Mouse (Mus musculus): ENCODE data around the gene Nfe2l2. TPM values are rescaled to one million over a fixed set of nuclear protein-coding genes. Genes with fewer than 3 reads are reported as not detected.

Gene Nfe2l2
- total and polyA plus RNA-seq, 2 experiments from 2014 or later, result 8.9 to 11.3 TPM

DNA sequence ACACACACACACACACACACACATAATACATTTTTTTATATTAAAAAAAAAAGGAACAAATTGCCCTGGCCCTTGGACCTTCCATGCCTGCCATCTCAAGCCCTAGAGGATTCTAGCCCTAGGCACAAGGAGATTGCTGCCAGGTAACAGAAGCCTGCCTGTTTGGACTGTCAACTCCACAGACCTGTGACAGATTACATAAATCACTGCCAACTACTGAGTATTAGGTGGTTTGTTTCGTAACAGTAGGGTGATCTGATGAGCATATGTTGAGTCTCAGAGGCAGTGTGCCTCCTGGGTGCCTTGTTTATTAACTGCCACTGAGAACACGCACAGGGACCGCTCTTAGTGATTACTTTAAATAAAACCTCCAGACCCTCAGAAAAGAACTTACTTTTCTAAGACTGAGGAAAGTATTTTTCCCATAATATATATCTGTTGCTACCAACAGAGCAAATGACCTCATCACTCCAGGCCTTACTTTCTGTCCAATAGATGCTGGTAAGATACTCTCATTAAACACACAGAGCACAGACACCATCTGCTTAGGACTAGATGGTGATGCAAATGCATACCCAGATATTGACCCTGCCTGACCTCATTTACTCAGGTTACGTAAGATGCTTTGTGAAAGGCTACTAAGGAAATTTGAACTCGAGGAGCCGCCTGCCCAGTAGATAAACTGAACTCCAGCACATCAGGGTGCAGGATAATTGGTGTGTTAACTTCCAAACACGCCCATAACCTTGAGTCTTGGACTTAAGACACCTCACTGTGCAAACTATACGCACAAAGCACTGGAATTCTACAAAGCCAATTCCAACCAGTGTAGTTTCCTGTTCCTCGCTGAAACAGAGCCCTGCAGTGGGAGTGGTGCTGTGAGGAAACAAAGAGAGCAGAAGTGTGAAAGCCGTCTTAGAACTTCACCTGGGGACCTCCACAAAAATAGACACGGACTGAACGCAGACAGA is 11.9 kb upstream of the Nfe2l2 start:
- WGBS, result 65% methylated on average over 12 of the region's 12 CpGs
- TF ChIP-seq CTCF (IDR thresholded peaks at IDR 0.05), result no peak
- DNase-seq (ENCODE audit: low spot score) (peak; percentile 31), ATAC-seq (ENCODE audit: low FRiP score) (no peak)
- H3K4me2 ChIP-seq (ENCODE audit: low read depth, low read length, poor library complexity, severe bottlenecking), result no peak overlapping the region
- no peaks in the 10 kb centered on the region for H3K36me3 ChIP-seq (ENCODE audit: insufficient read depth, low read length)
- H3K4me3 ChIP-seq (ENCODE audit: low read depth, low read length), result no peak overlapping the region
- H3K4me1 ChIP-seq (ENCODE audit: insufficient read depth, low read length), result no peaks in the 10 kb centered on the region
- no peak overlapping the region for H3K9ac ChIP-seq (replicated peaks; ENCODE audit: low read length, poor library complexity, severe bottlenecking)
- H3K9me3 ChIP-seq (ENCODE audit: low read length), result no peaks in the 10 kb centered on the region
- H3K27me3 ChIP-seq (ENCODE audit: insufficient read depth, low read length), result no peaks in the 10 kb centered on the region
- no peak overlapping the region for H3K27ac ChIP-seq (ENCODE audit: low read depth, low read length)

DNA sequence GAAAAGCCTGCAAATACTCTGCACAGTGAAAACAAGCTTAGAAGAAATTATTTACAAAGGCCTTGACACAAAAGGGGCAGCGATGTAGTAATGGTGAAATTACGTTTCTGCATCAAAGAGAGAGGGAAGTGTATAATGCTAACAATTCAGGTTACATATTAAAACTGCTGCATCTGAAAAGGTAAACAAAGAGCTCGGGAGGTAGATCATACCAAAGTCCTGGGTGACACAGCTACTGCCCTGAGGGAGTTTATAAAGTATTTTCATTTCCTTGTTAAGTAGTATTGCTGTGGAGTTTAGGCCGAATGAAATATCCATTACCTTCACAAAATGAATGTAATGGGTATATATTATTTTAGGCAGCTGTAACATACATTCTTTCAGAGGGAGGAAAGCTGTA is 10.3 kb upstream of the Nfe2l2 start:
- Histone ChIP-seq H3K9ac (replicated peaks; ENCODE audit: low read length, poor library complexity, severe bottlenecking) (no peak overlapping the region), H3K27ac (ENCODE audit: low read depth, low read length) (no peak overlapping the region), H3K4me3 (ENCODE audit: low read depth, low read length) (no peak overlapping the region), H3K9me3 (ENCODE audit: low read length) (no peaks in the 10 kb centered on the region), H3K36me3 (ENCODE audit: insufficient read depth, low read length) (no peaks in the 10 kb centered on the region), H3K27me3 (ENCODE audit: insufficient read depth, low read length) (no peaks in the 10 kb centered on the region), H3K4me1 (ENCODE audit: insufficient read depth, low read length) (no peaks in the 10 kb centered on the region), H3K4me2 (ENCODE audit: low read depth, low read length, poor library complexity, severe bottlenecking) (no peak overlapping the region)
- no peak for TF ChIP-seq CTCF (IDR thresholded peaks at IDR 0.05)
- WGBS, result 72% methylated on average over 4 of the region's 4 CpGs
- ATAC-seq (ENCODE audit: low FRiP score), result no peak
- no peak for DNase-seq (ENCODE audit: low spot score)

- Histone ChIP-seq H3K4me2 (ENCODE audit: low read depth, low read length, poor library complexity, severe bottlenecking) (no peak overlapping the region), H3K4me1 (ENCODE audit: insufficient read depth, low read length) (no peaks in the 10 kb centered on the region), H3K36me3 (ENCODE audit: insufficient read depth, low read length) (no peaks in the 10 kb centered on the region), H3K27ac (ENCODE audit: low read depth, low read length) (no peak overlapping the region), H3K4me3 (ENCODE audit: low read depth, low read length) (no peak overlapping the region), H3K9ac (replicated peaks; ENCODE audit: low read length, poor library complexity, severe bottlenecking) (no peak overlapping the region), H3K27me3 (ENCODE audit: insufficient read depth, low read length) (no peaks in the 10 kb centered on the region), H3K9me3 (ENCODE audit: low read length) (0 out of 2 replicates have a peak, but pooled peaks cover 3% of the 10 kb centered on the region)
- 92% methylated on average over 3 of the region's 3 CpGs for WGBS
- ATAC-seq (ENCODE audit: low FRiP score) (no peak), DNase-seq (ENCODE audit: low spot score) (no peak)
- TF ChIP-seq CTCF (IDR thresholded peaks at IDR 0.05), result 0 out of 2 replicates have a peak, but pooled peaks have one; percentile 4
Observed at GRCm38 (mm10) chr2:75713083-75713482, 8.6 kb upstream of the Nfe2l2 start.

DNA sequence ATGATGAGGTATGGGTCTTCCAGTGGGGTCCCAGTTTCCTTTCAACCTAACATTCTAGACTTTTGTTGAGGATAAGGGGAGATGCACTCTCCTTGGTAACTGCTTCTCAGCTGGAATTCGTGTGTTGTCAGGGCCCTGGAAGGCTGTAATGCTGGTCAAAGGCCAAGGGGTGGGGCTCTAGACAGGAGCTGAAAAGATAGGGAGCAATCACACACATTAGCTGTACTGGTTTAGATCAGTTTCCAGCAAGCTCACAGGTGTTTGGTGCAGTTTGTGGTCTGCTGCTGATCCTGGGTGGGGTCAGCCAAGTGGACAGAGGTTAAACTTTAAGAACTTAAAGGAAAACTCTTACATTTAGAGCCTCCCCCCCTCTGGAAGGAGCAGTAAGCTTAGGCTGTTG is 3.0 kb upstream of the Nfe2l2 start:
- ATAC-seq (ENCODE audit: low FRiP score) (no peak), DNase-seq (ENCODE audit: low spot score) (no peak)
- Histone ChIP-seq H3K9ac (replicated peaks; ENCODE audit: low read length, poor library complexity, severe bottlenecking) (no peak overlapping the region), H3K27me3 (ENCODE audit: insufficient read depth, low read length) (no peaks in the 10 kb centered on the region), H3K4me3 (ENCODE audit: low read depth, low read length) (no peak overlapping the region), H3K9me3 (ENCODE audit: low read length) (0 out of 2 replicates have a peak, but pooled peaks cover 3% of the 10 kb centered on the region), H3K4me2 (ENCODE audit: low read depth, low read length, poor library complexity, severe bottlenecking) (no peak overlapping the region), H3K27ac (ENCODE audit: low read depth, low read length) (no peak overlapping the region), H3K4me1 (ENCODE audit: insufficient read depth, low read length) (no peaks in the 10 kb centered on the region), H3K36me3 (ENCODE audit: insufficient read depth, low read length) (no peaks in the 10 kb centered on the region)
- TF ChIP-seq CTCF (IDR thresholded peaks at IDR 0.05), result no peak
- 19% methylated on average over 1 of the region's 1 CpGs for WGBS

GRCm38 (mm10) chr2:75706435-75706834 is 2.0 kb upstream of the Nfe2l2 start:
- Histone ChIP-seq H3K4me1 (ENCODE audit: insufficient read depth, low read length) (no peaks in the 10 kb centered on the region), H3K27me3 (ENCODE audit: insufficient read depth, low read length) (no peaks in the 10 kb centered on the region), H3K9ac (replicated peaks; ENCODE audit: low read length, poor library complexity, severe bottlenecking) (no peak overlapping the region), H3K4me3 (ENCODE audit: low read depth, low read length) (no peak overlapping the region), H3K9me3 (ENCODE audit: low read length) (0 out of 2 replicates have a peak, but pooled peaks cover 3% of the 10 kb centered on the region), H3K4me2 (ENCODE audit: low read depth, low read length, poor library complexity, severe bottlenecking) (no peak overlapping the region), H3K36me3 (ENCODE audit: insufficient read depth, low read length) (no peaks in the 10 kb centered on the region), H3K27ac (ENCODE audit: low read depth, low read length) (no peak overlapping the region)
- no peak for ATAC-seq (ENCODE audit: low FRiP score)
- WGBS, result 43% methylated on average over 5 of the region's 5 CpGs
- no peak for TF ChIP-seq CTCF (IDR thresholded peaks at IDR 0.05)
- no peak for DNase-seq (ENCODE audit: low spot score)

- H3K4me3 ChIP-seq (ENCODE audit: low read depth, low read length), result peak overlapping the region; percentile 47
- peak overlapping the region; percentile 26; the same call in 1 of the 2 replicates for H3K27ac ChIP-seq (ENCODE audit: low read depth, low read length)
- WGBS, result 33% methylated on average over 19 of the region's 19 CpGs
- no peak for DNase-seq (ENCODE audit: low spot score)
- no peaks in the 10 kb centered on the region for H3K27me3 ChIP-seq (ENCODE audit: insufficient read depth, low read length)
- no peak overlapping the region for H3K9ac ChIP-seq (replicated peaks; ENCODE audit: low read length, poor library complexity, severe bottlenecking)
- no peaks in the 10 kb centered on the region for H3K4me1 ChIP-seq (ENCODE audit: insufficient read depth, low read length)
- no peaks in the 10 kb centered on the region for H3K36me3 ChIP-seq (ENCODE audit: insufficient read depth, low read length)
- TF ChIP-seq CTCF (IDR thresholded peaks at IDR 0.05), result no peak
- ATAC-seq (ENCODE audit: low FRiP score), result 0 out of 2 replicates have a peak, but pooled peaks have one; percentile 2
- H3K9me3 ChIP-seq (ENCODE audit: low read length), result 0 out of 2 replicates have a peak, but pooled peaks cover 3% of the 10 kb centered on the region
- peak overlapping the region; percentile 82 for H3K4me2 ChIP-seq (ENCODE audit: low read depth, low read length, poor library complexity, severe bottlenecking)
Observed at GRCm38 (mm10) chr2:75705162-75705752, 816 bp upstream of the Nfe2l2 start.

Measured in midbrain, postnatal 0 days (tissue).